ENCODE assay signal across 9 mouse cellular contexts in the genomic region with DNA sequence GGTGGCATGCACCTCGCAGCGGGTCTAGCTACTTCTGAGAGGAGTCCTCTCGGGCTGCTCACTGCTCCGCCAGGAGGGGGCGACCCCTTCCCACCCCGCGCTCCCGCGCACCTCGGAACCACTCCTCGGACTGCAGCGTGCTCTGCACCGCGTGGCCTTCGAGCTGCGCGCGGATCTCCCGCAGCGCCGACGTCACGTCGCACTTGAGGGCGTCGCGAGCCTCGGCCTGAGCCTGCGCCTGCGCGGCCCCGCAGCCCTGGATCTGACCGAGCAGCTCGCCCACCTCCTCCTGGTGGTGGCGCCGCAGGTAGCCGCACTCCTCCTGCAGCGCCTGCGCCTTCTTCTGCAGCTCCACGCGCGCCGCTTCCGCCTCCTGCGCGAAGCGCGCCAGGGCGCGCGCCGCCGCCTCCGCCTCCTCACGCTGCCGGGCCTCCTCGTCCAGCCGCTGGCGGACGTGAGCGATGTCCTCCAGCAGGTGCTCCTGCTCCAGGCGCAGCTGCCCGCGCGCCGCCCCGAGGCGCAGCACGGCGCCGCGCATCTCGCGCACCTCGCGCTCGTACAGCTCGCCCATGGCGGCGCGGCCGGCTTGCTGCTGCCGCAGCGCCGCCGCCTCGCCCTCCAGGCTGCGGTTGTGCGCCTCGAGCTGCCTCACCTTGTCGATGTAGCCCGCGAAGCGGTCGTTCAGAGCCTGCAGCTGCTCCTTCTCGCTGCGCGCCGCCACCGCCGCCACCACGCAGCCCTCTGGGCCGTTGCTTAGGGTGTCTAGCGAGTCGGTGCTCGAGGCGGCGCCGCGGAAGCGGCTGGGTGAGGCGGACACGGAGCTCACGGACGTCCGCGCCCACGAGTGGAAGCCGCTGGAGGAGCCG. TPM values are rescaled to one million over a fixed set of nuclear protein-coding genes. Genes with fewer than 3 reads are reported as not detected.
DNase-seq lines count a peak whose midpoint lies in the region; ATAC-seq and TF ChIP-seq lines count a peak whose summit lies in the region.
"Had no signal": no experiment of that assay in that cellular context is flagged by ENCODE, and none has a peak within 500 bp of the region (broad histone marks: within the 10 kb centered on the region; RNA-seq: fewer than 3 reads in every experiment).

No protein-coding gene starts in this region.

- H3K9ac ChIP-seq in forebrain, postnatal 0 days = peak overlapping the region; percentile 82

- under 1% methylated on average over 119 of the region's 120 CpGs for WGBS in forebrain, postnatal 0 days

- H3K4me1 ChIP-seq in G1E (ENCODE audit: insufficient read depth, low read depth, low read length) = peaks cover 51% of the 10 kb centered on the region
- peaks cover 8% of the 10 kb centered on the region; the same call in 1 of the 2 replicates for H3K4me1 ChIP-seq in forebrain, postnatal 0 days (ENCODE audit: insufficient read depth)

- TF ChIP-seq CTCF in G1E (IDR thresholded peaks at IDR 0.05; ENCODE audit: low read depth, low read length) = no peak
- peak; percentile 76 for TF ChIP-seq CTCF in forebrain, postnatal 0 days (IDR thresholded peaks at IDR 0.05; ENCODE audit: low read depth)
- TF ChIP-seq CTCF in left cerebral cortex, adult 2 months (IDR thresholded peaks at IDR 0.05) = peak; percentile 17

- ATAC-seq in G1E (ENCODE audit: extremely low read depth, insufficient number of reproducible peaks, low FRiP score, poor library complexity, severe bottlenecking) = 0 out of 2 replicates have a peak, but pooled peaks have one; percentile 31
- ATAC-seq in forebrain, postnatal 0 days = peak; percentile 94

- intact Hi-C loops in left cerebral cortex, adult 2 months (cut with DNase I) = loop anchor here (1.0 kb wide), 1 partner anchor 20 kb away; no protein-coding TSS in a partner anchor

- DNase-seq in G1E (ENCODE audit: low spot score) = peak; percentile 80
- peak; percentile 83 for DNase-seq in brain, embryonic 18.5 days (ENCODE audit: low read depth, low spot score)
- peak; percentile 94 for DNase-seq in forebrain, postnatal 0 days
- peak; percentile 88 for DNase-seq in induced T-regulatory cell, adult 2 months (ENCODE audit: low read depth)
- peak; percentile 88 to 90 for DNase-seq in left cerebral cortex, adult 2 months (ENCODE audit: extremely low spot score in 1 of 2, low spot score in 2 of 2)
- DNase-seq in lung, postnatal 36 days = peak; percentile 27
- DNase-seq in right cerebral cortex, postnatal 10 days (ENCODE audit: low spot score in 2 of 2) = peak; percentile 93 to 95
- peak; percentile 47 for DNase-seq in urinary bladder, postnatal 14 days (ENCODE audit: low spot score)

- H3K27ac ChIP-seq in forebrain, postnatal 0 days (ENCODE audit: low read depth, low read length) = peak overlapping the region; percentile 89
- peak overlapping the region; percentile 93 for H3K27ac ChIP-seq in left cerebral cortex, adult 2 months
- H3K27ac ChIP-seq: macrophage had no signal

- H3K27me3 ChIP-seq in G1E (ENCODE audit: insufficient read depth, low read length) = peaks cover 22% of the 10 kb centered on the region
- peaks cover 28% of the 10 kb centered on the region for H3K27me3 ChIP-seq in forebrain, postnatal 0 days (ENCODE audit: insufficient read depth, low read length)

- peak overlapping the region; percentile 79 for H3K4me3 ChIP-seq in G1E (ENCODE audit: low read depth, low read length)
- peak overlapping the region; percentile 71 for H3K4me3 ChIP-seq in forebrain, postnatal 0 days (ENCODE audit: low read depth, low read length)
- peak overlapping the region; percentile 56 for H3K4me3 ChIP-seq in left cerebral cortex, adult 2 months

- H3K36me3 ChIP-seq in G1E (replicated peaks) = peaks cover 74% of the 10 kb centered on the region
- peaks cover 9% of the 10 kb centered on the region; the same call in 1 of the 2 replicates for H3K36me3 ChIP-seq in forebrain, postnatal 0 days (ENCODE audit: insufficient read depth)

- no peaks in the 10 kb centered on the region for H3K9me3 ChIP-seq in G1E (replicated peaks)
- no peaks in the 10 kb centered on the region for H3K9me3 ChIP-seq in forebrain, postnatal 0 days (ENCODE audit: low read length)

- H3K4me2 ChIP-seq in forebrain, postnatal 0 days (ENCODE audit: low read depth) = peak overlapping the region; percentile 82

RNA-seq across cellular contexts. Expression of a gene that starts 0.7 kb away (rescaled TPM):
- 56.4 and 60.4 TPM in 2 replicates for total RNA-seq in G1E (2014; fragmentation: Nextera tagmentation)
- 153 and 179 TPM in 2 replicates for total RNA-seq in G1E (2017)
- polyA plus RNA-seq in G1E (2012) = 40.7 and 49.4 TPM in 2 replicates
- 2.7 and 3.3 TPM in 2 replicates for total RNA-seq in forebrain, postnatal 0 days (2014; rRNA removed)
- 2.2 and 3.3 TPM in 2 replicates for polyA plus RNA-seq in forebrain, postnatal 0 days (2015; fragmentation: Nextera tagmentation; extraction: Ambion mirVana)
- 10 to 100 TPM; 47.9 to 54.5 TPM for total RNA-seq in left cerebral cortex, adult 2 months (2021)

RNA-seq across cellular contexts. Expression of a gene that starts 39.4 kb away (rescaled TPM):
- total RNA-seq in G1E (2014; fragmentation: Nextera tagmentation) (129 and 141 TPM in 2 replicates), G1E (2017) (94.9 and 98.0 TPM in 2 replicates)
- 76.1 and 86.1 TPM in 2 replicates for polyA plus RNA-seq in G1E (2012)
- total RNA-seq in forebrain, postnatal 0 days (2014; rRNA removed) = 84.7 and 95.6 TPM in 2 replicates
- polyA plus RNA-seq in forebrain, postnatal 0 days (2015; fragmentation: Nextera tagmentation; extraction: Ambion mirVana) = 64.8 and 78.8 TPM in 2 replicates
- 100 to 1,000 TPM; 156 to 177 TPM for total RNA-seq in left cerebral cortex, adult 2 months (2021)

RNA-seq across cellular contexts. Expression of a gene that starts 52.1 kb away (rescaled TPM):
- total RNA-seq in G1E (2014; fragmentation: Nextera tagmentation) (50.6 and 57.9 TPM in 2 replicates), G1E (2017) (67.5 and 68.8 TPM in 2 replicates)
- polyA plus RNA-seq in G1E (2012) = 5.8 and 8.9 TPM in 2 replicates
- total RNA-seq in forebrain, postnatal 0 days (2014; rRNA removed) = 55.7 and 57.7 TPM in 2 replicates
- 50.6 and 52.2 TPM in 2 replicates for polyA plus RNA-seq in forebrain, postnatal 0 days (2015; fragmentation: Nextera tagmentation; extraction: Ambion mirVana)
- total RNA-seq in left cerebral cortex, adult 2 months (2021) = 10 to 100 TPM; 37.4 to 38.9 TPM

Comparison
In these comparisons a context has a peak if more than half of its experiments do, and no peak if none do; other contexts are left out.
1. Peak in every context shown above with its lines: DNase-seq, ATAC-seq, H3K4me3 ChIP-seq and H3K27ac ChIP-seq.
2. DNase-seq: peak in every context shown above with its lines; median percentile 94 in forebrain, postnatal 0 days; 94 in right cerebral cortex, postnatal 10 days; 89 in left cerebral cortex, adult 2 months; 88 in induced T-regulatory cell, adult 2 months; 83 in brain, embryonic 18.5 days; 80 in G1E; 47 in urinary bladder, postnatal 14 days; 27 in lung, postnatal 36 days.
3. RNA of a gene that starts 0.7 kb away (total RNA-seq): 56.4 to 179 TPM in G1E and 47.9 to 54.5 TPM in left cerebral cortex, adult 2 months; 2.7 to 3.3 TPM in forebrain, postnatal 0 days; every median in the first group is over 10 times any median in the second.